Mouse (Mus musculus): Measurements from ENCODE around the gene Greb1. TPM values are rescaled to one million over a fixed set of nuclear protein-coding genes. Genes with fewer than 3 reads are reported as not detected.
"Not testable (repeated sequence)": the region's sequence is repeated elsewhere in the genome, so short reads cannot be mapped to it uniquely, and the experiment has no call there.

Gene Greb1
- polyA plus RNA-seq, 1 experiment from 2014 or later = 5.6 TPM

DNA sequence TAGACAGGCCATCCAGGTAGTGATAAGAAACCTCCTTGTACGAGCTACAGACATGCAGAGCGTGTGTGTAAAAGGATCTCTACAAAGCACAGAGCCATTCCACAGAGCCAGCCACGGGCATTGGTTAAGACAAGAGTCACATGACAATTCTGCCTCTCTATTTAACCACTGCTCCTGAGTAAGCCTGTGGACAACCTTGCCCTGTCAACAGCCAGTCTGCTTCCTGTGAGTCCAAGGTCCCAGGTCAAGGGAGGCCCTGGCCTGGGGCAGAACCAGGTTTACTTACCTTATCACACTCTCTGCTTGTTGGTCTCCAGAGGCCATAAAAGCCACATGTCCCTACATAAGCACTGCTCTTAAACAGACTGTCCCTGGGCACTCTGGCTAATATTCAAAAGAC, 74.5 kb downstream of the Greb1 start:
- no peak overlapping the region for H3K4me2 ChIP-seq (replicated peaks)
- no peaks in the 10 kb centered on the region for H3K36me3 ChIP-seq
- 72% methylated on average over 3 of the region's 3 CpGs for WGBS
- H3K4me1 ChIP-seq = peaks cover 11% of the 10 kb centered on the region; the same call in 1 of the 2 replicates
- no peaks in the 10 kb centered on the region for H3K27me3 ChIP-seq
- H3K27ac ChIP-seq = no peak overlapping the region
- H3K4me3 ChIP-seq = no peak overlapping the region
- H3K9me3 ChIP-seq = no peaks in the 10 kb centered on the region
- ATAC-seq (ENCODE audit: insufficient number of reproducible peaks, insufficient read depth, low FRiP score, low TSS enrichment) = no peak
- no peak overlapping the region for H3K9ac ChIP-seq

DNA sequence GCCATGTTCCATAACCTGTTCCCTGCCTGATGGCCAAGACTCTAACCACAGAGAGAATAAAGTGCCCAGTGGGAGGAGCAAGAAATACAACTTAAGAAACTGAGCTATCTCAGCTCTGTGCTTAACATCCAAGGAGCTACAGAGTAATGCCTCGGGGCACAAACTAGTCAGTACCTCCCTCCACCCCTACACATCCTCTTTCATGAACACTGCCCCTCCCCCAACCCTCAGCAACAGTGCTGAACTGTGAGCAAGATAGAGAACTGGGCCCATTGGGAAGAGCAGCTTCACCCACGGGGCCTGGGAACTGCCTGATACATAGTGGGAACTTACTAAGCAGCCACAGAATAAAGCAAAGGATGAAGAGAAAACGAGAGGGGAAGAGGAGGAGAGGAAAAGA, 77.1 kb downstream of the Greb1 start:
- 26% methylated on average over 3 of the region's 3 CpGs for WGBS
- Histone ChIP-seq H3K4me1 (0 out of 2 replicates have a peak, but pooled peaks cover 7% of the 10 kb centered on the region), H3K27ac (no peak overlapping the region)

DNA sequence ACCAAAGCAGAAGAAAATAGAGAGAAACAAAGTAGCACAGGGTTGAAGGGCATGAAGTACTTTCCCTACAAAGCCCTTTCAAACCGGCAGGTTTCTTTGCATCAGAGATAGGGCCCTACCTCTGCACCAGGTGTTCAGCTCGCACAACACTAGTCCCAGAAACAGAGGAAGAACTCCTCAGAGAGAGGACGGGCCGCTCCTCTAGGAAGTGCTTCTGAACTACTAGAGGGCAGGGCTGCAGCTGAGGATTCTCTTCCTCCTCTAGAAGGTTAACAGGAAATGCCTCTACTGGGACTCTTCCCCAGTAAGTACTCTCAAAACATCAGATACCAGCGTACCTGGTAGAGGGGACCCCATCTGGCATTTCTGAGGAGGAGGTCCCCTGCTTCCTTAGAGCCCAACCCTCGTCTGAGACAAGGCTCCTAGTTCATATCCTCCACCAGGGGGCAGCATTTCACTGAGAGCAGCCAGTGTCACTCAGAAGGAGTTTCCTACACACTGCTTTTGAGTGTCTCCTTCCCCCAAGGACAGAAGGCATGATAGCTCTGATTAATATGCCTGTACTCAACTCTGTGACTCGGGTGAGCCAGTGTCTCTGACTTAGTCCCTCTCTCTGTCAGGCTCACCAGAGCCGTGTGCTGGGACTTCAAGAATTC, 81.9 kb downstream of the Greb1 start:
- Histone ChIP-seq H3K27me3 (no peaks in the 10 kb centered on the region), H3K36me3 (no peaks in the 10 kb centered on the region; the same call in 1 of the 2 replicates), H3K27ac (no peak overlapping the region), H3K4me1 (0 out of 2 replicates have a peak, but pooled peaks cover 2% of the 10 kb centered on the region), H3K4me3 (no peak overlapping the region), H3K9me3 (no peaks in the 10 kb centered on the region), H3K9ac (no peak overlapping the region), H3K4me2 (replicated peaks) (no peak overlapping the region)
- 40% methylated on average over 8 of the region's 8 CpGs for WGBS
- ATAC-seq (ENCODE audit: insufficient number of reproducible peaks, insufficient read depth, low FRiP score, low TSS enrichment) = no peak

More for the DNA sequence above, 77.1 kb downstream of the Greb1 start:
- ATAC-seq (ENCODE audit: insufficient number of reproducible peaks, insufficient read depth, low FRiP score, low TSS enrichment) = no peak
- no peaks in the 10 kb centered on the region for H3K9me3 ChIP-seq
- no peak overlapping the region for H3K4me3 ChIP-seq
- no peaks in the 10 kb centered on the region for H3K27me3 ChIP-seq
- H3K4me2 ChIP-seq (replicated peaks) = no peak overlapping the region
- H3K9ac ChIP-seq = no peak overlapping the region
- H3K36me3 ChIP-seq = no peaks in the 10 kb centered on the region

DNA sequence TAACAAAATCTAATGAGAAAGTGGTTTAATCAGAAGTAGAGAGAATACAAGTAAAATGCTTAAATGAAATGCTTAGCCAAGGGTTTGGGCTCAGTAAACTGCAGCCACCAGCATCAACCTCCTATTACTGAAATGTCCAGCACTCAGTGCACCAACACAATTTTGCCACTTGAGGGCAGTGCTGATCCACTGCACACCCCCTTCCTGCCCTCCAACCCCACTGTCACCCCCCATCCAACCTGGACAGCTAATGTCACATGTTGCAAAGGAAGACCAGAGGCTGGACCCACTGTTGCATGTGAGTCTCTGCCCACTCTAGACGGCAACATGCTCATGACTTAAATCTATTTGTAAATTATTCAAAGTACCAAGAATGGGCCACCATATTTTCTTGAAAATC, 83.0 kb downstream of the Greb1 start:
- Histone ChIP-seq H3K27me3 (no peaks in the 10 kb centered on the region), H3K9ac (no peak overlapping the region), H3K4me1 (no peaks in the 10 kb centered on the region), H3K4me3 (no peak overlapping the region), H3K4me2 (replicated peaks) (no peak overlapping the region), H3K36me3 (no peaks in the 10 kb centered on the region; the same call in 1 of the 2 replicates), H3K27ac (no peak overlapping the region), H3K9me3 (no peaks in the 10 kb centered on the region)
- WGBS = 67% methylated on average over 1 of the region's 1 CpGs
- ATAC-seq (ENCODE audit: insufficient number of reproducible peaks, insufficient read depth, low FRiP score, low TSS enrichment) = 0 out of 2 replicates have a peak, but pooled peaks have one; percentile 16

DNA sequence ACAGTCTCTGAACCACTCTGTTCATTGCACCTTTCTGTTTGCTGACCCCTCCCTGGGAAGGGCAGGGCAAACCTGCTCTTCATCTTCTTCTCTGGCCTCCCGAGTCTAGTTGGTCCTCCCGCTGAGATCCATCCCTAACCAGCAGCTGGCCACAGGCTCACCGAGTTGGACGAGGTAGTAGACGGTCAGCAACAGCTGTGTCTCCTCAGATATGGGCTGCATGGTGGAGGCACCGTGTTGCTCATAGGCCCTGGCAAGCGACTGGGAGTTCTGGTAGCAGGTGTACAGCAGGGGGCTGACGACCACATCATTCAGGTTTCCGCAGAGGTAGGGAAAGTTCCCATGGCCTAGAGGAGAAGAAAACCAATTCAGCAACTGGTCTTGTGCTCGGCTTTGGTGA, 86.1 kb downstream of the Greb1 start:
- 89% methylated on average over 10 of the region's 10 CpGs for WGBS

DNA sequence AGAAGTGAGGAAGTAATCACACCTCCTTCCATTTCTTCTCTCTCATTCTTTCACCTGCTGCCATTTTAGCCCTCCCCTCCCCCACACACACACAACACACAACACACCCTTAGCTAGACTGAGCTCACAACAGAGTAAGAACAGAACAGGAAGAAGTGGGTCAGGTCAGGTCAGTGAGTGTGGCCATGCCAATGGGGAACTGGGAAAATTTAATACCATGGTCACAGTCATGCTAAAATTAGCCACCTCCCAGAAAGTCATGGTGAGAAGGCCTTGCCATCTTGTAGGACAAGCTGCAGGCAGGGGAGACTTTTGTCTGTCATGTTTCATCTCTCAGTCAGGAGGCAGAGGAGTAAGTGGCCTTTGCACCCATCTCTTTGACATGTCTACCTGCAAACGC, 102.0 kb downstream of the Greb1 start:
- no peak overlapping the region for H3K4me2 ChIP-seq (replicated peaks)
- no peaks in the 10 kb centered on the region for H3K9me3 ChIP-seq
- WGBS = 84% methylated on average over 1 of the region's 1 CpGs
- H3K4me3 ChIP-seq = no peak overlapping the region
- H3K36me3 ChIP-seq = peaks cover 10% of the 10 kb centered on the region; the same call in 1 of the 2 replicates
- no peak overlapping the region for H3K27ac ChIP-seq
- no peaks in the 10 kb centered on the region for H3K4me1 ChIP-seq
- no peak for ATAC-seq (ENCODE audit: insufficient number of reproducible peaks, insufficient read depth, low FRiP score, low TSS enrichment)
- H3K9ac ChIP-seq = no peak overlapping the region
- H3K27me3 ChIP-seq = no peaks in the 10 kb centered on the region

More for the DNA sequence above, 86.1 kb downstream of the Greb1 start:
- no peaks in the 10 kb centered on the region for H3K27me3 ChIP-seq
- H3K9ac ChIP-seq = no peak overlapping the region
- H3K36me3 ChIP-seq = peaks cover 10% of the 10 kb centered on the region; the same call in 1 of the 2 replicates
- no peaks in the 10 kb centered on the region for H3K4me1 ChIP-seq
- no peak overlapping the region for H3K4me2 ChIP-seq (replicated peaks)
- no peak overlapping the region for H3K4me3 ChIP-seq
- ATAC-seq (ENCODE audit: insufficient number of reproducible peaks, insufficient read depth, low FRiP score, low TSS enrichment) = no peak
- no peaks in the 10 kb centered on the region for H3K9me3 ChIP-seq
- no peak overlapping the region for H3K27ac ChIP-seq

DNA sequence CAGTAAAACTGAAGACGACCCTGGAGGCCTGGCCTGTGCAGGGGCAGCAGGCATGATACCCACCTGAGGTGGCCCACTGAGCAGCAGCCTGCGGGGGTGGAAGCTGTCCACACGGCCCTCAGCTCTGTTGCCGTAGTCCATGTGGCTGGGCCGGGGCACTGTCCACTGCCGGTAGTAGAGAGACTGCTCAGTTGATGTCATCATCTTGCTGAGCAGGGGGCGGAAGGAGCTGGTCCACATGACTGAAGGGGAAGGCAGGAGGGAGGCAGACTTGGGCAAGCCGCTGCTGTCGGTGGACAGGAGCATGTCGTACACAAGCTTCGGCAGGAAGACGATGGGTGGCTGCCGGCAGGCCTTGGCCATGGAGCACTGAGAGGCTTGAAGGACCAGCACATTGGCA, 104.5 kb downstream of the Greb1 start:
- Histone ChIP-seq H3K4me2 (replicated peaks) (no peak overlapping the region), H3K9me3 (no peaks in the 10 kb centered on the region), H3K4me1 (no peaks in the 10 kb centered on the region), H3K27ac (no peak overlapping the region), H3K4me3 (no peak overlapping the region), H3K27me3 (no peaks in the 10 kb centered on the region), H3K9ac (no peak overlapping the region), H3K36me3 (peaks cover 15% of the 10 kb centered on the region; the same call in 1 of the 2 replicates)
- ATAC-seq (ENCODE audit: insufficient number of reproducible peaks, insufficient read depth, low FRiP score, low TSS enrichment) = no peak
- 90% methylated on average over 13 of the region's 13 CpGs for WGBS

DNA sequence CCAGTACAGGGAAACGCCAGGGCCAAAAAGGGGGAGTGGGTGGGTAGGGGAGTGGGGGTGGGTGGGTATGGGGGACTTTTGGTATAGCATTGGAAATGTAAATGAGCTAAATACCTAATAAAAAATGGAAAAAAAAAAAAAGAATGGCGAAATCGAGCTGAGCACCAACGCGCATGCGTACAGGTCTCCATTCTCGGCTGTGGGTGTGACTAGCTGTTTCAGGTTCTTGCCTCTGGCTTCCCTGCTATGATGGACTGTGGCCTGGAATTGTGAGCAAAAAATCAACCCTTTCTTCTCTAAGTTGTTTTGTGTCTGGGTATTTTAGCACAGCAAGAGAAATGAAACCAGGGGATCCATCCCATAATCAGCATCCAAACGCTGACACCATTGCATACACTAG, 105.4 kb downstream of the Greb1 start:
- not testable (repeated sequence) for H3K9me3 ChIP-seq; ATAC-seq (ENCODE audit: insufficient number of reproducible peaks, insufficient read depth, low FRiP score, low TSS enrichment); H3K27ac ChIP-seq; H3K9ac ChIP-seq; H3K4me1 ChIP-seq; H3K4me2 ChIP-seq (replicated peaks); H3K4me3 ChIP-seq; H3K27me3 ChIP-seq
- peaks cover 13% of the 10 kb centered on the region; the same call in 1 of the 2 replicates for H3K36me3 ChIP-seq
- 94% methylated on average over 7 of the region's 8 CpGs for WGBS

DNA sequence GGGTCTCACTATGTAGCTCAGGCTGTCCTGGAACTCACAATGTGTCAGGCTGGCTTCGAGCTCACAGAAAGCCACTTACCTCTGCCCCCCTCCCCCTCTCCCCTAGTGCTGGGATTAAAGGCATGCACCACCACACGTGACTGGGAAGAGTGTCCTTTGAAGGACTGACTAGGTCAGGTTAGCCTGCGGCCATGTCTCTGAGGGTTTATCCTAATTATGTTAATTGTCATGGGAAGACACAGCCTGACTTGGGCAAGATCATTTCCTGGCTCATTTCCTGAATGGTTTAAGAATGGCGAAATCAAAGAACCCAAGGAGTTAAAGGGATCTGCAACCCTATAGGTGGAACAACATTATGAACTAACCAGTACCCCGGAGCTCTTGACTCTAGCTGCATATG, 105.9 kb downstream of the Greb1 start:
- ATAC-seq (ENCODE audit: insufficient number of reproducible peaks, insufficient read depth, low FRiP score, low TSS enrichment) = no peak
- H3K36me3 ChIP-seq = 0 out of 2 replicates have a peak, but pooled peaks cover 10% of the 10 kb centered on the region
- H3K27ac ChIP-seq = no peak overlapping the region
- no peaks in the 10 kb centered on the region for H3K9me3 ChIP-seq
- H3K27me3 ChIP-seq = no peaks in the 10 kb centered on the region
- no peaks in the 10 kb centered on the region for H3K4me1 ChIP-seq
- H3K4me3 ChIP-seq = no peak overlapping the region
- no peak overlapping the region for H3K4me2 ChIP-seq (replicated peaks)
- H3K9ac ChIP-seq = no peak overlapping the region
- WGBS = 38% methylated on average over 5 of the region's 5 CpGs

DNA sequence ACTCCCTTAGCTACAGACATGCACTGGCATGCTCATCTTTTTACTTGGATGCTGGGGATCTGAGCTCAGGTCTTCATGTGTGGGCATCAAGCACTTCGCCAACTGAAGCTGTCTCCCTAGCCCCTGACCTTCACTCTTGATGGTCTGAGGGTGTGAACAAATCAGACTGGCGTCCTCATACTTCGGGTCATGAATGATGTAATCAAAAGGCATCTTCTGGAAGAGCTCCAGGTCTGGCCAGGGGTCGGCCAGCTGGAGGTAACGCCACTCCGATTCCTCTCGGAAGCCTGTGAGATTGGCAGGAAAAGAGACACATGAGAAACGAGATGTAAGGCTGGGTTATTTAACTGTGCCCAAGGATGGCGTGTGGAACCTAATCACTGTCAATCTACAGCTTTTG, 110.1 kb downstream of the Greb1 start:
- H3K27ac ChIP-seq = no peak overlapping the region
- H3K9me3 ChIP-seq = no peaks in the 10 kb centered on the region
- H3K4me3 ChIP-seq = no peak overlapping the region
- ATAC-seq (ENCODE audit: insufficient number of reproducible peaks, insufficient read depth, low FRiP score, low TSS enrichment) = no peak
- 92% methylated on average over 9 of the region's 9 CpGs for WGBS
- H3K9ac ChIP-seq = no peak overlapping the region
- H3K4me1 ChIP-seq = no peaks in the 10 kb centered on the region
- H3K36me3 ChIP-seq = peaks cover 11% of the 10 kb centered on the region; the same call in 1 of the 2 replicates
- no peak overlapping the region for H3K4me2 ChIP-seq (replicated peaks)
- no peaks in the 10 kb centered on the region for H3K27me3 ChIP-seq

DNA sequence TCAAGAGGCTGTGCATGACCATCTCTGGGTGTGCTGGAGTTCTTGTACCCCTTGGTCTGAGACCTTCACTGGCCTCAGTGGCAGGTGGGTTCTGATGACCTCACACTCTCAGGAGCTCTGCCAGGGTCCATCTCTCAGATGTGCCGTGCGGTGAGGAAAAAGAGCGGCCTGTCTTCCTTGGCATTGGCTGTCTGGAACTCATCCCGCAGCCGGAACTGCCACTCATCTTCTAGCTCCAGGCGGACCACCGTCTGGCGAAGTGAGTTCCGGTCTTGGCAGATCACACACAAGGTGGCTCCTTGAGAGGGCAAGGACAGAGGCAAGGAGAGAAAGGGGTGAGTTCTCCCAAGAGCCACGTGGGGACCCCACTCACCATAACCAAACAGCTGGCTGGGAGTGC, 128.4 kb downstream of the Greb1 start:
- Histone ChIP-seq H3K9me3 (no peaks in the 10 kb centered on the region), H3K9ac (no peak overlapping the region), H3K27me3 (no peaks in the 10 kb centered on the region), H3K27ac (no peak overlapping the region), H3K4me3 (no peak overlapping the region), H3K36me3 (peaks cover 9% of the 10 kb centered on the region; the same call in 1 of the 2 replicates), H3K4me2 (replicated peaks) (no peak overlapping the region), H3K4me1 (0 out of 2 replicates have a peak, but pooled peaks cover 7% of the 10 kb centered on the region)
- 94% methylated on average over 10 of the region's 10 CpGs for WGBS
- ATAC-seq (ENCODE audit: insufficient number of reproducible peaks, insufficient read depth, low FRiP score, low TSS enrichment) = no peak

DNA sequence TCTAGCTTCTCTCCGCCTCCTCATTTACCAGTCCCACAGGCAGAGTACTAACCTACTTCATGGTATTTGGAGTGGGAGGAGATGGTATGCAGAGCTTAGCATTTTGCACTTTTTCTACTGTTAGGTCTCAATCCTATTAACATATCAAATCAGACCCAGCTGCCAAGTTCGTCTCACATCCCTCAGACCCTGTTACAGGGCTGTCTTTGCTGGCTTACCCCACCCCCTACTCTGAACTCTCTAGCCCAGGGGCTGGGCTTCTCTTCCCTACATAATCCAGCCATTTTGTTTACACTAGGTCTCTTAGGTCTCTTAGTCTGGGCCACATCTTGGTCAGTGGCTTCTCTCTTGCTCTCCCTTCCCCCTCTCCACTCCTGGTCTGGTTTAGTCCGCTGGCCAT, 131.5 kb downstream of the Greb1 start:
- Histone ChIP-seq H3K27ac (no peak overlapping the region), H3K4me3 (no peak overlapping the region), H3K4me2 (replicated peaks) (no peak overlapping the region), H3K4me1 (0 out of 2 replicates have a peak, but pooled peaks cover 7% of the 10 kb centered on the region), H3K36me3 (0 out of 2 replicates have a peak, but pooled peaks cover 6% of the 10 kb centered on the region), H3K27me3 (no peaks in the 10 kb centered on the region), H3K9ac (no peak overlapping the region), H3K9me3 (no peaks in the 10 kb centered on the region)
- peak; percentile 39; the same call in 1 of the 2 replicates for ATAC-seq (ENCODE audit: insufficient number of reproducible peaks, insufficient read depth, low FRiP score, low TSS enrichment)
- 57% methylated on average over 3 of the region's 3 CpGs for WGBS
